Mouse (Mus musculus): ENCODE measurements around the gene Zfhx3.

Zfhx3 gene

DNA sequence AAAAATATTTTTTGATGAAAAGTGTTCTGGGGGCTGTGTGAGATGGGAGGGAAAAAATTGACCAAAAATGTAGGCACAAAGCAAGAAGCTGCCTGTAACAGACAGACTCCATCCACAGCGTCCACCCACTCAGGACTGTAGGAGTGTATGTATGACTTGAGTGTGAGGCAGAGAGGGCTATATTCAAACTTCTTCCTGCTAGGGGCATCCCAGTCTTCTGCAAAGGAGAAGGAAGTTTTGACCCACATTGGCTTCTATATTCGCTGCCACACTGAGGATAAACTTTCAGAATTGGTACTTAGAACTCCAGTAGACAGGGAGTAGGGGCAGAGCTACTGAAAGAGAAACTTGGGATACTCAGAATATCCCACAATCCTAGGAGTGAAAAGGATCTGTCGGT lies 756.6 kb downstream of the Zfhx3 start:
- no peak for DNase-seq (ENCODE audit: low read depth, low spot score)

- no peak for DNase-seq (ENCODE audit: low read depth, low spot score)
Observed at GRCm38 (mm10) chr8:108699454-108700345, 757.3 kb downstream of the Zfhx3 start.

DNA sequence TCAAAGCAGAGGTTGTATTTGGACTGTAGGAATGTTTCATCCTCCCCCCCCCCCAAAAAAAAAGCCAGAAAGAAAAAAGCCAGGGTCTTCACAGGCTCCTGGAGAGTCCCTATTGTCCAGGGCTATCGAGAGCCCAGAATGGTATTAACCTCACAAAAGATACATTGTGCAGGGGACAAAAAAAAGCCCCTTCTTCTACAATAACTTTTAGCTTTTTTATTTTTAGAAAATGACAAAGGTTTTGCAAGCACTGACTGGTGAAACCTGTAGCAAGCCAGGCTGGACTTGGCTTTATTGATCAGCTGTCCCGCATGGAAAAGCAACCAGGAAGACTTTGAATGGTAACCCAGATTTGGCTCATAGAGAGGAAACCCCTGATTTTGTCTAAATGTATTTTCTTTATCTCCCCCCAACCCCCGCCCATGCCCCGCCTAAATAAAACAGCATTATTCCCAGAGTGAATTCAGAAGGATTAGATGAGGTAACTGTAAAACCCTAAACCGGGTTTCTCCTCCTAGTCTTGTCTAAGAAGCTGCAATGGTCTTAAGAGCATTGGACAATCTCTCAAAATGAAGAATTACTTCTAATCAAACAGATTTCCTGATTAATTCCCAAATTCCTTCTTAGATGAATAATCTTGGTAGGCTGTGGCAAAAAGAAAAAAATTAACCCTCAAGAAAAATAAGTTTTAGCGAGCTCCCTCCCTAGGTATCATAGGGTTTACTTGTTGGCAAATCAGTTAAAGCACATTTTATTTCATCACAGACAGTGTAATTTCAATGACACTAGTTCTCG lies 759.1 kb downstream of the Zfhx3 start:
- DNase-seq (ENCODE audit: low read depth, low spot score) = no peak

DNA sequence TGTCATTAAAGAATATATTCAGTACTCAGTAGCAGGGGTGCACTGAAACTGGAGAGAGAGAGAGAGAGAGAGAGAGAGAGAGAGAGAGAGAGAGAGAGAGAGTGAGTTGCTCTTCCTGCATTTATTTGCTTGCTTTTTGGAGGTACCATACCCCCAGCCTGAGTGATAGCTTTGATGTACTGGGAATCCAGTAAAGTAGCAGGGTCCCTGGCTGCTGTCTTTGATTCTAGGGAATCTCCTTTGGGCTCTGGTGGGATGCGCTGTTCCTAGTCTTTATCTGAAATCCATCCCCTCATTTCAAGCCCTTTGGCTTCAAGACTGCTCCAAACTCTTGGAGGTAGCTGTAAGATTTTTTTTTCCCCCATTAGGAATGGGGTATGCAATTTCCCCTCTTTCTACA lies 759.8 kb downstream of the Zfhx3 start:
- no peak for DNase-seq (ENCODE audit: low read depth, low spot score)

GRCm38 (mm10) chr8:108705751-108706150 lies 763.3 kb downstream of the Zfhx3 start:
- DNase-seq (ENCODE audit: low read depth, low spot score) = no peak

GRCm38 (mm10) chr8:108706491-108706847 lies 764.0 kb downstream of the Zfhx3 start:
- DNase-seq (ENCODE audit: low read depth, low spot score) = no peak

GRCm38 (mm10) chr8:108706848-108707541 lies 764.6 kb downstream of the Zfhx3 start:
- DNase-seq (ENCODE audit: low read depth, low spot score) = no peak

- no peak for DNase-seq (ENCODE audit: low read depth, low spot score)
Observed at GRCm38 (mm10) chr8:108707576-108708281, 765.3 kb downstream of the Zfhx3 start.

DNA sequence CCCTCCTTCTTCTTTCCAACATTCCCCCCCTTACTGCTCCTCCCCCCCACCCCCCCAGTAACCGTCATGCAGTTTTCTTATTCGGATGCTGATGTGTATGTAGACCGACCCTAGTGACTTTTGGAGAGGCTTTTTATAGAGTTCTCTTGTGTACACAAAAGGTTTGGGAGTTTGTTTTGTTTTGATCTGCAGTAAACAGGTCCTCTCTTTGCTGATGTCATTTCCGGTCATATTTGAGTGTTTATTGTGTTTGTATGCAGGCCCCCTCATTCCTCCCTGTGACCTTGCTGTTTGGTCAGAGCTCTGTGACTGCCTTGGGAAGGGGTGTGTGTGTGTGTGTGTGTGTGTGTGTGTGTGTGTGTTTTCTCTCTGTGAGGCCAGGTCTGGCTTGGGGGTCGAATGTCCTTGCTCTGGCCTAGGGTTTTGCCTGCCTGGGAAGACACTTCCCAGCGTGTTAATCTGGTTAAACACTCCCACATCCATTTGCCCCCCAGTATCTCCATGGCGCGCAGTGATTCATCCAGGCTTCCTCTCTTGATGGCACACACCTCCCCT lies 766.5 kb downstream of the Zfhx3 start:
- no peak for DNase-seq (ENCODE audit: low read depth, low spot score)

DNA sequence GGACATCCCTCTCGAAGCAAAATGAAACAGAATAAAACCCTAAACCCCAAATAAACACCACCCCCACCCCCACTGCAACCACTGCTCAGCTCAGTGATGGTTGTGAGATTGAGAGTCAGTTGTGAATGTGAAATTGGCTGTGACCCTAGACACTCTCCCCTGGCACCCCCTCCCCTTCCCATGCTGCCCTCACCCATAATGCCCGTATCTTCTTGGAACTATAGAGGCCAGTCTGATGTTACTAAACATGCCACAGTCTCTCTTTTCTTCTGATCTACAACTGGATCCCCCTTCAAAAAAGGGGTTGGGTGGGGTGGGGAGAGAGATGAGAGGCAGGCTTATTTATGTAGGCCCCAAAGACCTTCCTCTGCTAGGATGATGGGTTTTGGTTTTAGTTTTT lies 767.0 kb downstream of the Zfhx3 start:
- no peak for DNase-seq (ENCODE audit: low read depth, low spot score)

- DNase-seq (ENCODE audit: low read depth, low spot score) = no peak
Observed at GRCm38 (mm10) chr8:108709928-108710606, 767.6 kb downstream of the Zfhx3 start.

DNA sequence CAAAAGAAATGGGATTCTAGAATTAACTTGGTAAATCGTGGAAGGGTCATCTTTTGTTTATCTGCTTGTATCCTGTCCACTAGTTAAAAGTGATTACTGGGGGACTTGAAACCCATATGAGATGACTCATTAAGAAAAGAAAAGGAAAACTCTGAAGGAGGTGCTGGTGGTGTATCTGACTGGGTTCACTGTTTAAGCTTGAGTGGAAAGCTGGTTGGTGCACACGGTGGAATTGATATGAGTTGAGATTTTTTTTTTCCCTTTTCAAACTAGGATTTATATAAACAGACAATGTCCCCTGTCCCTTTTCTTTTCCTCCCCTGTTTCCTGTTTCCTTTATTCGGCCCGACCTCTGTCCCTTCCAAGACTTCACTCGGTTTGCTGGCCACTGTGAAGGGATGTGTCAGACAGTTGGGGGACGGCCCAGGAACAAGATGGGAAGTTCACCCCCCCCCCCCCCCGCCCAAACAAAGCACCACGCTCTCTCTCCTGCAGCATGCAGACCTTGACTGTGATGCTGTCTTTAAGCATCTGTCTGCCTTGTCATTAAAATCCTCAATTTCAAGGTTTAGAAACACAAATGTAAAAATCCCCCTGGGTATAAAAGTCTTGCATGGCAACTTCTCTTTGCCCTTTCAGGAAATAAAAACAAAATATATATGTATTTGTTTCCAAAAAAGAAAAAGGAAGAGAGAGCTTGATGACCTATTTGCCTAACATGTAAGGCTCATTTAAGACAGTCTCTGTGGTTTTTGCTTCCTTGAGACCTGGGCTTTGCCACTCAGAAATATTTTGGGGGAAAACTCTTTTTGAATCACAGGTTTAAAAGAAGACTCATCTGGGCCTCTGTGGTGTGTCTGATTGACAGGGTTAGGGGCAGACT lies 768.4 kb downstream of the Zfhx3 start:
- DNase-seq (ENCODE audit: low read depth, low spot score) = no peak

GRCm38 (mm10) chr8:108711490-108711793 lies 769.0 kb downstream of the Zfhx3 start:
- DNase-seq (ENCODE audit: low read depth, low spot score) = no peak

DNA sequence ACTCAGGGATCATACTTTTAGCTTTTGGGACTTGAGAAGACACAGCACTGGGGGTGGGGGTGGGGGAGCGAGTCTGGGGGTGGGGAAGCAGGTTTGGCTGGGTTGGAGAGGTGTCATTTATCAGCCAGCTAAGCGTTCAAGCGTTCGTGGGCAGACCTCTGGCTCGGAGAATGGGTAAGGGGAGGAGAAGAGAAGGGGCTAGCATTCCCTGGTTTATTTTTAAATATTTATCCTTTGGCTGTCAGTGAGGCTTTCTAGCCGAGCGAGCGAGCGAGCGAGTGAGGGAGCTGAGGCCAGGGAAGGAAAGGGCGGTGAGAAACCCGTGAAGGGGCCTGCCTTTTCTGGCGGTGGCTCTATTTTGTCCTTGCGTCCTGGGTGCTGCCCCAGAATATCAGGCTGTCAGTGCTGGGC lies 769.6 kb downstream of the Zfhx3 start:
- DNase-seq (ENCODE audit: low read depth, low spot score) = no peak

GRCm38 (mm10) chr8:108712607-108713006 lies 770.2 kb downstream of the Zfhx3 start:
- DNase-seq (ENCODE audit: low read depth, low spot score) = no peak

GRCm38 (mm10) chr8:108713346-108714142 lies 771.1 kb downstream of the Zfhx3 start:
- DNase-seq (ENCODE audit: low read depth, low spot score) = no peak

DNA sequence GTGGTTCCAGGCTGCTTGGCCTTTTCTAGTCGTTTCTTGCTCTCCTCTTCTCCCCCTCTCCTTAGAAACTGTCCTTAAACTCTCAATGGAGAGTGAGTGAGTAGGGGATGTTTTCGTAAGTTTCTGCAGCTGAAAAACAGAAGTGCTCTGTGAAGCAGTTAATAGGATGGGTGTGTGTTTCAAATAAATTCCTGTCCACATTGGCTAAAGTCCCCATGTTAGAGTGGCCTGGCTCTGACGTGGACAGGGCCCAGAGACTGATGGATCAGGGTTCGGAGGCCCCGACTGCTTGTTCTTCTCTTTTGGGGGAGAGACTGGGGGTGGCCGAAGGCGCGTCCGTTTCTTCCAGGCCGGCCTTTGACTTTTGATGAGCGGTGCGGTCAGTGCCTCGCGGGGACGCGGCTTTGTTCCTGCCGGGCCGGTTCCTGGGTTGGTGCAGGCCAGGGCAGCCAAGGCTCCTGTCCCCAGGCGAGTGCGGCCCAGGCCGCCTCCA lies 771.7 kb downstream of the Zfhx3 start:
- no peak for DNase-seq (ENCODE audit: low read depth, low spot score)

GRCm38 (mm10) chr8:108714636-108715415 lies 772.4 kb downstream of the Zfhx3 start:
- DNase-seq (ENCODE audit: low read depth, low spot score) = no peak

Data from retina, adult 2 months (tissue).